Mouse (Mus musculus): ENCODE data around the gene Brat1.

DNA sequence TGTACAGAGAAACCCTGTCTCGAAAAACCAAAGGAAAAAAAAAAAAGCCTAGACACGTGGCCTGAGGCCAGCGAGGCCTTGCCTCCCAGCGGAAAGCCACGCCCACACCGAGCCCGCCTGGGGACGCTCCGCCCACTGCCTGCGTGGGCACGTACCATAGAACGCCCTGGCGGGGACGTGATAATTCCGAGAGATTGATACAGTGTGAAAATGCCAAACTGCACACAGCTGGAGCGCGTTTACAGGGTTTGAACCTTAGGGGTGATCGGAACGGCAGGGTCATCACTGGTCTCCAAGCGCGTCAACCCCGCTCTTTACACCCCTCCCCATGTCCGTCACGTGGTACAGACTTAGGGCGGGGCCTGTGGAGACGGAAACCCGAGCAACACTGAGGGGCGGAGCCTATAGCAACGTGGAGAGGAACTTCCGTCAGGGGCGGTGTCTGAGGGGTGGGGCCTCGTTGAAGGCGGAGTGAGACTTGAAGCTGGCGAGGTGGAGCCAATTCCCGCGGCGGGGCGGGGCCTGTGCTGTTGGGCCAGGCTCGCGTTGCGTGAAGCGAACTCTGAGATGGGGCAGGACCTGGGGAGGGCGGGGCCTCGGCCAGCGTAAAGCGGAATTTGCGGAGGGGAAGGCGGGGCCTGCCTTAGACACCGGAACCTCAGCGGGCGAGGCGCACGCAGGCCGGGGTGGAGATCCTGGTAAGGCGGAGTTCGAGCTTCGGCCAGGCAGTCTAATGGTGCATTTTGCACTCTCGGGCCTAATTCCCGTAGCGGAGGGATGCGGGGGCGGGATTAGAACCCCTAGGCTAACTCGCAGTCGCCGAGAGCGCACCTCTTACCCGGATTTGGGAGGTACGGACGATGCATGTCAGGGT is at the start of gene Brat1:
- TF ChIP-seq CTCF (IDR thresholded peaks at IDR 0.05; ENCODE audit: low read depth) (no peak; the same call in 1 of the 2 replicates), EP300 (optimal IDR thresholded peaks at IDR 0.05) (no peak)
